Mouse (Mus musculus): ENCODE measurements around the gene Wdr59.

DNA sequence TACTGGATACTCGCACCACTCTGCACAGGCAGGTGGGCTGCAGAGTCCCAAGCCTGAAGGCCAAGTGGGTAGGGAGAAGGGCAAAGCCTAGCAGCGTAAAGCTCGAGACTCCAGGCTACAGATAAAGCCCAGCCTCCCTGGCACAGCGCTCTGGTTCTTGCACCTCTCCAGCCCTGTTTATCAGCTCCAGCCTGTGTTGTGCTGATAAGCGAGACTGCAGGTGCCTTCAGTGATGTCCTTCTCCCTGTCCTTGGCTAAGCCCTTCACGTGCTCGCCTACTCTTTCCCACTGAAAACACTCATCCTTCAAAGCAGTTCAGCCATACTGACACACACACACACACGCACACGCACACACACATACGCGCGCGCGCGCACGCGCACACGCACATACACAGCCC is 76.3 kb downstream of the Wdr59 start:
- TF ChIP-seq CTCF (IDR thresholded peaks at IDR 0.05) = no peak
- no peak for TF ChIP-seq POLR2A (IDR thresholded peaks at IDR 0.05; ENCODE audit: insufficient read depth, low read depth, low read length)
- TF ChIP-seq EP300 (IDR thresholded peaks at IDR 0.05; ENCODE audit: insufficient read depth, low read depth, low read length) = no peak
